Mouse (Mus musculus) c-Kit-positive CD71-negative TER-119-negative erythroid progenitor cells, embryonic 14.5 days (primary cell): ENCODE measurements around the gene Nutf2.

Experiments used
- DNase-seq: peaks from one replicate; pipeline ENCODE4 v3.0.0-alpha.2; 2013; ENCODE audit warnings: low read depth

Gene Nutf2

DNA sequence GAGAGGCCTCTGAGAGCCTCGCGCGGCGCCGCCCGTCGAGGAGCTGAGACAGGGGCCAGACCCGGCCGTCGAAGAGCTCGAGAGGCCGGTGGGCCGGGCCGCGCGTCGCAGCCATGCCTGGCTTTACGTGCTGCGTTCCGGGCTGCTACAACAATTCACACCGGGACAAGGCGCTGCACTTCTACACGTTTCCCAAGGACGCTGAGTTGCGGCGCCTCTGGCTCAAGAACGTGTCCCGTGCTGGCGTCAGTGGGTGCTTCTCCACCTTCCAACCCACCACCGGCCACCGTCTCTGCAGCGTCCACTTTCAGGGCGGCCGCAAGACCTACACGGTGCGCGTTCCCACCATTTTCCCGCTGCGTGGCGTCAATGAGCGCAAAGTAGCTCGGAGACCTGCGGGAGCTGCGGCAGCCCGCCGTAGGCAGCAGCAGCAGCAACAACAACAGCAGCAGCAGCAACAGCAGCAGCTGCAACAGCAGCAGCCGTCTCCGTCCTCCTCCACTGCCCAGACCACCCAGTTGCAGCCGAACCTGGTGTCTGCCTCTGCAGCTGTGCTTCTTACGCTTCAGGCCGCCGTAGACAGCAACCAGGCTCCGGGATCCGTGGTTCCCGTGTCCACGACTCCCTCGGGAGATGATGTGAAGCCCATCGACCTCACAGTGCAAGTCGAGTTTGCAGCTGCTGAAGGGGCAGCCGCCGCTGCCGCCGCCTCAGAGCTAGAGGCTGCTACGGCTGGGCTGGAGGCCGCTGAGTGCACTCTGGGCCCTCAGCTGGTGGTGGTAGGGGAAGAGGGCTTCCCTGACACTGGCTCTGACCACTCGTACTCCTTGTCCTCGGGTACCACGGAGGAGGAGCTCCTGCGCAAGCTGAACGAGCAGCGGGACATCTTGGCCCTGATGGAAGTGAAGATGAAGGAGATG lies 4.9 kb upstream of the Nutf2 start:
- no peak for DNase-seq

DNA sequence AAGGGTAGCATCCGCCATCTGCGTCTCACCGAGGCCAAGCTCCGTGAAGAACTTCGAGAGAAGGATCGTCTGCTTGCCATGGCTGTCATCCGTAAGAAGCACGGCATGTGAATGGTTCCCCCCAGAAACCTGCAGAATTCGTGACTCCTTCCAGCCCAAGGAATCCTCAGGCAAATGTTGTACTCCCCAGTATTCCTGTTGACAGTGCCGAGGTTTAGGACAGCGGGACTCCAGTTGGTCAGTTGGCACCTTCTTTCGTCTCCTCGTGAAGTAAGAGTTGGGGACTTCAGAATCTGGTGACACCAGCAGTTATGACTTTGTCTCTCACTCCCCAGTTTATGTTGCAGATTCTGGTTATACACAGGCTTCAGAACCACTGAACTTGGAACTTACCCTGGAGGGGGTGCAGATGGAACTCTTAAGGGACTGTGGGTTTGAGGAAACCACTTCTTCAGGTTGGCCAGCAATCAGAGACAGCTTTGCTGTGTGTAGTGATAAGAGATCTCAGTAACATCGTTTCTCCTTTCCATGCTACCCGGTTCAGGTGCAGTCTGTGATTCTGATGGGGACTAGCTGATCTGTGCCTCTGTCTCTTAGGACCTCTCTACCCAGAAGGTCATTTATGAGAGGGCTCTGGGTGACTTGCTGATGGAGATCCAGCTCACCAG lies 4.1 kb upstream of the Nutf2 start:
- DNase-seq = no peak

DNA sequence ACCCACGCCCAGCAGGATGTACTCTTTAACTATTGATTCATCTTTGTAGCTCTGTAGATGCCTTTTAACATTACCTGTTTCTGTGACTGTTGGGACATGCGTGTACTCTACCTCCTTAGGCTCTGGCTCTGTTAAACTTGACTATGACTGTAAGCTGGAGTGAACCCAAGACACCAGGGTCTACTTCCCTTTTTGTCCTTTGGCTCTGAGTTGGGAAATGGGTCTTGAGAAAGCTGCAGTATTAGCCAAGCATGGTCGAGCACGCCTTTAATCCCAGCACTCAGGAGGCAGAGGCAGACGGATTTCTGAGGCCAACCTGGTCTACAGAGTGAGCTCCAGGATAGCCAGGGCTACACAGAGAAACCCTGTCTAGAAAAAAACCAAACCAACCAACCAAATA lies 1.9 kb upstream of the Nutf2 start:
- no peak for DNase-seq

DNA sequence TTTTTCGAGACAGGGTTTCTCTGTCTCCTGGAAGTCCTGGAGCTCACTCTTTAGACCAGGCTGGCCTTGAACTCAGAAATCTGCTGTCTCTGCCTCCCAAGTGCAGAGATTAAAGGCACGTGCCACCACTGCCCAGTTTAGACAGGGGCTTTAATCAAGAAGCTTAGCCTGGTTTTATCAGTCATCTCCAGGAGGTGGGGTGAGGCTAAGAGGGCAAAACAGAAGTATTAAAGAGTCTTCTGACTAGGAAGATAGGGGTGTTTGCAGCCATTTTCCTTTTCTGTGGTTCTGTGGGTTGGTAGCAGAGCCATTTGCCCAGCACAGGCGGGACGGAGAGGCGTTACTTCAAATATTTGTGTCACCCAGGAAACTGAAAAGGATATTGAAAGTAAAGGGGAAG lies 1.1 kb upstream of the Nutf2 start:
- no peak for DNase-seq

DNA sequence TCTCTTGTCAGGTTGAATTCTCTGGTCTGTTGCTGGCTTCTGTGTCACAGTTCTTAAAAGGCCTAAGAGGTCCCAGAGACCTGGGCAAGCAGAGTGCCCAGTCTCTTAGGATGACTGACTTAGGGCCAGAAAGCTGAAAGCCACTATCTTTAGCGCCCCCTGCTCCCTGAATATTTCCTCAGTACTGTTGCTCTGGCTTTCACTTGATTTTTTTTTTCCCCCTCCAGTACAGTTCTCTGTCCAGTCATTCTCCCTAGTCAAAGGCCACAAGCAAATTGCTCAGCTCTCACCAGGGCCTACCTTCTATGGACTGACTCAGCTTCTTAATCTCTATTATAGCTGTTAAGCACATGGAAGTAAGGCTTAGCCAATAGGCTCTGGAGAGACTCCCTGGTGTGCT lies 1.6 kb downstream of the Nutf2 start:
- no peak for DNase-seq

DNA sequence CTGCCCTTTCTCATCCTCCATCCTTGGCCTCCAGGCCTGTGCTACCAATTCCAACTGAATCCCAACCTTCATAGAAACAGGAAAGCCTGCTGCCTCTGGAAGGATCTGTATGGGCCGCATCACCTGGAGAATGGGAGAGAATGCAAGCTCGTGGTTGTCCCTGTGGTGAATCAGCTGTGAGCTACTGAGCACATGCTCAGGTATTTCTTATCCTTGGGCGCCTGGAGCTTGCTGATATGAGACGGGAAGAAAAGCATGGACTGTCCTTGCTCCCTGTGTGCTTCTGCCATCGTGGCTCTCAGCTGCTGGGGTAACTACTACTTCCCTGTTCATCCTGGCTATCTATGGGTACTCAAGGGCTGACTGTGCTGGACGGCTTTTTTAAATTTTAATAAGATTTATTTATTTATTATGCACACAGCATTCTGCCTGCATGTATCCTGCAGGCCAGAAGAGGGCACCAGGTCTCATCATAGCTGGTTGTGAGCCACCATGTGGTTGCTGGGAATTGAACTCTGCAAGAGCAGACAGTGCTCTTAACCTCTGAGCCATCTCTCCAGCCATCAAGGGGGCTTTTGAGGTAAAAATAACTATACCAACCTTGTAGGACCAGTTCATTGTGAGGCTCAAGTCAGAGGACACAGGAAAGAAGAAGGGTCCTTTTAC lies 6.1 kb downstream of the Nutf2 start:
- no peak for DNase-seq

DNA sequence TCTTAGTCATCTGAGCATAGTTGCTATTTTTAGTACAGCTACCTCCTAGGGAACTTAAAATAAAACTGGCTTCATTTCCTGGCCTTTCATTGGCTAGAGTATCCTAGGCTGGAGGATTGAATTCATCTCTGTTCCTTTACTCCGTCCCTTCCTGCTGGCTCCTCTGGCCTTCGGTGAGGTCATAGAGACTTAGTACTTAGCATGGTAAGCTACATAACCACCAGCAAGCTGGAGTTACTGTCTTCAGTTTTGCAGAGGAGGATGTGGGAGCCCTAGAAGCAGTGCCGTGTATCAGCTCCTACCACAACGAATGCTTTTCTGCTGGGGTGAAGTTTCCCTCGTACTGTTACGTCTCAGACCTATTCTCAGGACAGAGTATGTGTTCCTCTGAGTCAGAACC lies 13.9 kb downstream of the Nutf2 start:
- DNase-seq = no peak

DNA sequence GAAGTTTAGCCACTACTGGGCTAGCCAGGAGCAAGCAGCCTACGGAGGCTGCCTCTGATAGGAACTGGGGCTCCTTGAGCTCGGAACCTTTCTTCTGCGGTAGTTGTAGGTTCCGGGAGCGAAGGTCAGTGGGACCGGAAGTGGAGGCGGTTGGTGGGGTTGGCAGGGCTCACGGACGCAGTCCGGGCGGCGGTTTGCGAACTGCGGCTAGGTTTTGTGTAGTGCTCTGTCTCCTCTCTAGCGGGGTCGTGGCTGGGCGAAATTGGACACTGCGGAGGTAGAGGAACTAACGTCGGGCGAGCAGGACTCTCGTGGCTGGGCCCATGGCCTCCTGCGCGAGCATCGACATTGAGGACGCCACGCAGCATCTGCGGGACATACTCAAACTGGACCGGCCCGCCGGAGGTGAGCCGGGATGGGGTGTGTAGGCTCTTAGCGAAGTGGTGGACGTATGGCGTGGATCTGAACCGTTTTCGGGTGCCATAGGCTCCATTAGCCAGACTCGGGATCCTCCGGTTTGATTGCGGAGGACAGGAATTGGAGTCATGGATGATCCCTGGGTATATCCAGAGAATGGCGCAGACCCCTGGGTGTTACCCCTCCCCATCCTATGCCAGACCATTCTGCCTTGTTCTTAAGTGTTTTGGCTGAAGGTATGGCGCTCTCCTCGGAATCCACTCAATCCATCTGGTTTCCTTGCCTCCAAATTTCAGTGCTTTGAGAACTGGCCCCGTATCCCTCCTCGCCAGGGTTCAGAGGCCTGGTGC lies 20.6 kb downstream of the Nutf2 start, which contains the start of gene Edc4:
TSS of gene Edc4 (plus strand) at position 128 of the 767 bp plus-strand sequence.
- peak; percentile 91 for DNase-seq

DNA sequence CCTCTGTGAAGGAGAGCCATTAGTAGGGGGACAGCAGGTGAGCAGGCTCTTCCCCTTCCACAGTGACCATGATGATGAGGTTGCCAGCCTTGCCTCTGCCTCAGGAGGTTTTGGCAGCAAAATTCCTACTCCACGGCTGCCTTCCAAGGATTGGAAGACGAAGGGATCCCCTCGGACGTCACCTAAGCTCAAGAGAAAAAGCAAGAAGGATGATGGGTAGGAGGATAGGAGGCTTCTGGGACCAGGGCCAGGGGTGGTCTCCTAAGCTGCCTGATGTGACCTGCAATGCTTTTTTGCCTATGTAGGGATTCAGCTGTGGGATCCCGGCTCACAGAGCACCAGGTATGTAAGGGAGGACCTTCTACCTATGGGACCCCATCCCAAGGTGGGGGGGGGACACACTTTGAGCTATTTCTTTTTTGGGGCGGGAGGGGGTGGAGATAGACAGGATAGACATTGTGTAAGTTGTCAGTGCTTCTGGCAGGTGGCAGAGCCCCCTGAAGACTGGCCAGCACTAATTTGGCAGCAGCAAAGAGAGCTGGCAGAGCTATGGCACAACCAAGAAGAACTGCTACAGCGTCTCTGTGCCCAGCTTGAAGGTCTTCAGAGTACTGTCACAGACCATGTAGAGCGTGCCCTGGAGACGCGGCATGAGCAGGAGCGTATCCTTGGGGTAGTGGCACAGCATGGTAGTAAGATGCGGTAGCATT lies 29.5 kb downstream of the Nutf2 start:
- no peak for DNase-seq

DNA sequence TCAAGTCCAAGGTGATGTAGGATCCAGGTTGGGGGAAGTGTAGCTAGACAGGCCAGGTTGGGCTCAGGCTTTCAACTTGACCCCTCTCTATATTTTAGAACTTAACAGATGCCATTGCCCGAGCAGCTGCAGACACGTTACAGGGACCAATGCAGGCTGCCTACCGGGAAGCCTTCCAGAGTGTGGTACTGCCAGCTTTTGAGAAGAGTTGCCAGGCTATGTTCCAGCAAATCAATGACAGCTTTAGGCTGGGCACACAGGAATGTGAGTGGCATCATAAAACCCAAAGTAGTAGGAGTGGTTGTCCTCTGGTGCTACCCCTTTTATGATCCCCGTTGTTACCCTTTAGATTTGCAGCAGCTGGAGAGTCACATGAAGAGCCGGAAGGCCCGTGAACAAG lies 30.5 kb downstream of the Nutf2 start:
- DNase-seq = no peak

DNA sequence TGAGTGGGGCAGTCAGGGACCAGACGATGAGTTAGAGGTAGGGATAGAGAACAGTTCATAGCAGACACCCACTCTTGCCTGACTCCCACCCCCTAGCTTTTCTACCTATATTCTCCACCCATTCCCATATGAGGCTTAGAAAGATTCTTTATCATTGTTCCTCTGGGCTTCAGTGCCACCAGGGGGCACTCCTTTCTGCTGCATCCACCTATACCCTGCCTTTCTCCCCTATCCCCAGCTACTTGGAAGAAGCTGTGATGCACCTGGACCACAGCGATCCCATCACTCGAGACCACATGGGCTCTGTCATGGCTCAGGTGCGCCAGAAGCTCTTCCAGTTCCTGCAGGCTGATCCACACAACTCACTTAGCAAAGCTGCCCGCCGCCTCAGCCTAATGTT lies 32.1 kb downstream of the Nutf2 start:
- DNase-seq = no peak

DNA sequence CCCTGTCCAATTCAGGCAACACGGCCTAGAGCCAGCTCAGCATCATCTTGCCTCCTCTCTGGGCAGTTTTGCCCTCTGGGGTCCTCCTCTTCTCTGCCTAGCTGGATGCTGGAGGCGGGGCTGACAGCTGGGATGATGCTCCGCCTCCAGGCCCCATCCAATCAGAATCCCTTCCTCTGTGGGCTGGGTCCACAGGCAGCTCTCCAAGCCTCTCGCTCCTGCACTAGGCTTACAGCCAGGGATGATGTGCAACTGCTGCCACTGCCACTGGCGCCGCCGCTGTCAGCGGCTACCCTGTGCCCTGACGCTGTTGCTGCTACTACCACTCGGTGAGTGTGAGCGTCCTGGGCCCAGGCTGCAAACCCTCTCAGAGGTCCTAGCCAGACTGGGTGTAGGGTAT lies 33.0 kb downstream of the Nutf2 start, which contains the start of gene Nrn1l:
TSS of gene Nrn1l (plus strand) at position 229 of the 400 bp plus-strand sequence.
- DNase-seq = no peak

DNA sequence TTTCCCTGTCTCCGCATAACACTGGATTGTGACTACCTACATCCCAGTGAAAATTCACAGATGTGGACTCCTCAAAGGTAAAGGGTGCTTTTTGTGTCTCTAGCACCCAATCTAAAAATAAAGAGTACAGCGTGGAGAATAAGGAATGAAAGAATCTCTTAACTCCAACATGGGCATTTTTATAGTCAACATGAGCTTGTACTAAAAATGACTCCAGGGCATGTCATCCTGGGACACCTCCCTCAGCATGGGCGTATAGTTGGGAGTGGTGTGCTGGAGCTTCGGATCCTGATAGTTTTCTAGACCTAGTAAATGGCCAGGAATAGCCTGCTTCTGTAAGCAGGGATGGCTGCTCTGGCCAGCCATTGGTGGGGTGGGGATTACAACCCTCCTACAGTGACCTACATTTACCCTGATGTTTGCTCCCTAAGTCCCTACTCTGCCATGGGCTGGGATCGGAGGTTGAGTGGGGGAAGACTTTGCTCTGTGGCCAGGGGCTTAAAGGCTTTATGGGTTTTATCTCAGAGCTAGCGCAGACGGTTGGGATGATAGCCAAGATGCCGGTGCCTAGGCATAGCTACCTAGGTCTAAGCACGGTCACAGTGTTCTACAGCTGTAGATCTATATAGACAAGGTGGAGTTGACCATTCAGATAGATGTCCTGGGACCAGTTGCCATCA lies 37.6 kb downstream of the Nutf2 start:
- DNase-seq = no peak

DNA sequence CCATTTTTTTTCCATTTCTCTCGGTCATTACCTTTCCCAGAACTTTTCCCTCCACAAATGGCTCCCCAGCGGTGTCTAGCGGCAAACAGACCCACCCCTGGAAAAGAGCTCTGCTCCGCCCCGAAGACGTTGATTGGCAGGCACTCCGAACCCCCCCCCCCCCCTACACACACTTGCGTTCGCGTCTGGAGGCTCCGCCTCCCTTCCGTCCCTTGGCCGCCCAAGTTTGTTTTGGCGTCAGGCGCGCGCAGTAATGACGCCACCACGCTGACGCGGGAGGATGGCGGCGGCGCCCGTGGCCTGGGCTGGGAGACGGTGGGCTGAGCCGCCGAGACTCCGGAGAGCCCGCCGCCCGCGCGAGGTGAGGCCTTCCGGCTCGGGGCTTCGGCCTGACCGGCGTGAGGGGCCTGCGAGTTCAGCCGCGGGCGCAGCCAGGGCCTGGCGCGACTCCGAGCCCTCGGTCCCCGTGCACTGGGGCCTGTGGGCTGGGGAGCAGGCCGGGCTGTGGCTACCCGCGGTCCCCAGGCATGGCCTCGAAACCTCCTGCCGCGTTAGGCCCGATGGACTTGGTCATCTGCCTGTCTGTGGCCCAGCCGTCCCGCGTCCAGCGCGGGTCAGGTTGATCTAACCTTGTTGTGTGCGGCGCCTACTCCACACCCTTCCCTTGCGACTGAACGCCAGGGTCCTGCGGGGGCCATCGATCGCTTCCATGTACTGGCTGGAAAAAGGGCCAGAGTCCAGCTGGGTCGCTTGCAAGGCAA lies 40.0 kb downstream of the Nutf2 start, which contains the start of gene Pskh1:
TSS of gene Pskh1 (plus strand) at position 262 of the 761 bp plus-strand sequence.
- DNase-seq = peak; percentile 89

DNA sequence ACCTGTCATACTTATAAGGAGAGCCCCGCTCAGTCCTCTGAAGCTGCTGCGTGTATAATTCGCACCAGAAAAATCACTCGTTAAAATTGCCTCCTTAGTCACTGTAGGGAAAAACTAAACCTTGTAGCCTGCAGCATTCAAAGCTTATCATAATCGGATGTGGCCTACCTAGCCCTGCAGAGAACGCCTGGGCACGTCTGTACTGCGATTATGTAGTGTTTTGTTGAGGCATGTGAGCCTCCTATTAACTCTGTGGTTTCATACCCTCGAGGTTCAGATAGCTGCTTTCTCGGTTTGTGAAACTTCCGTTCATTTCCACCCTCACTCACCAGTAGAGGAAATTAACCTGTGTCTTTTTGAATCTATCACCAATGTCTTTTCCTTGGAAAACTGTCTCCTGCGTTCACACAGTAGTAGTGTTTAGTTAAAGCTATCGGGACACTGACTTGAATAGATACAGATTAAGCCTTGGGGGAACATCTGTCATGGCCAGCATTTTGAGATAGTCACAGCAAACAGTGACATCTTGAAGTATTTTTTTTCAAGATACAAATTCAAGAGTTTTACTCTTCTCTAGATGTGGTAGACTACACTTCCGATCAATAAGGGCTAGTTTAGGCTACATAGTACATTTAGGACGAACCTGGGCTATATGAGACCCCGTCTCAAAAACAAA lies 40.7 kb downstream of the Nutf2 start:
- no peak for DNase-seq

DNA sequence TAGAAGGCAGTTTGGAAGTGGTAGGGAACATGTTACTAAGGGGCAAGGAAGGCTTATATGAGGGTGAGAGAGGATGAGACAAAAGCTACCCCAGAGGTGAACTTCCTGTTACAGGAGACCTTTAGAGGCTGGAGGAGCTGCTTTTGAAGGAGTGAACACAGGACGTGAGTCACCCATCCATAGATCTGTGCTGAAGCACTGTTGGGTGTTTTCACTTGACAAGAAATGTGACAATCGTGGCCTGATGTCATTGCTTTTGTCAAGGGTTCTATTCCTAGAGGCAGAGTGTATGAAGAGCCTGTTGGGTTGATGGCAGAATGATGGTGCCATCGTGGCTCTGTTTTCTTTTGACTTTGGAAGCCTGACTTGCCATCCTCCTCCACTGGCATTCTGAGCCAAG lies 59.0 kb downstream of the Nutf2 start:
- DNase-seq = no peak

DNA sequence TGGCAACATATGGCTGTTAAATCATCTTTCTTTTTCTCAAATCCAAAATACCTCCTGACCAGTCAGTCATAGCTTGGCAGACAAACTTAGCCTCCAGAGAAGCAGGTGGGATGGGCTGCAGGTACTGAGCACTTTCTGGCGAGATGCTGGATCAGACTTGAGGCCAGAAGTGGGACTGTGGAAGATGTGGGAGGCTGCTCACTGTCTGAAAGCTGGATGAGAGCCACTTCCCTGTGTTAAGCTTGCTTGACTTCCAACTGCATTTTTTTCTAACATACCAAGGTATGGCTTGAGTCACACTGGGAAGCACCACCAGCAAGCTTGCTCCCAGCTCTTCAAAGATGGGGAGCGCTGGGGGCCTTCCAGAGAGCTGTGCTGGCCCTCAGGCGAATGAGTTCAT lies 64.7 kb downstream of the Nutf2 start:
- DNase-seq = no peak
